Mouse (Mus musculus) mouse embryonic stem cell (cell line): Measurements from ENCODE around the gene Cdc42ep2.

Experiments used
- in situ Hi-C, 2 experiments: fragments of 300-500 bp; cut with MboI; formaldehyde crosslinking; loops; 1 replicate in 1 of 2; 3 replicates in 1 of 2; pipeline ENCODE4 v1.14.3; 2019 to 2020; ENCODE audit warnings: low sequenced_read_pairs in 2 of 2, low pct_unique_long_range_greater_than_20kb in 1 of 2, mixed read lengths in 1 of 2; ENCODE audit not compliant: unreplicated experiment in 1 of 2

The Cdc42ep2 gene

DNA sequence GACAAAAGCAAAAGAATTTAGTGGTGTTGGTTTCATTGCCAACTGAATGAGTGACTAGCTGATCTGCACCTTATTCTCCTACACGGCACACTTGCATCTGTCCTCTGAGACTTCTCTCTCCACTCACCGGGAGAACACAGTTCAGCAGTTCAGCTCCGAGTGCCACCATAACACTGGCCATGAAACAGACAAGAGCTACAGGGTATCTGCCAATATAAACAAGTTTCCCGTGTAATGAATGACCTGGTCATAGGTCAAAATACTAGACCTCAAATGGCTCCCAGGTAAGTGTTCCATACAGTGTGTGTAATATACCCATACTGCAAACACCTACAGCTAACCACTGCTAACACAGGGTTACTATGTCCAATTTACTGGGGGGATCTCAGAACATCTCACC is 35.4 kb downstream of the Cdc42ep2 start:
- in situ Hi-C loops, result loop anchor here in 1 of 2 experiments (25.0 kb wide), 1 partner anchor 352 kb away; no protein-coding TSS in a partner anchor

DNA sequence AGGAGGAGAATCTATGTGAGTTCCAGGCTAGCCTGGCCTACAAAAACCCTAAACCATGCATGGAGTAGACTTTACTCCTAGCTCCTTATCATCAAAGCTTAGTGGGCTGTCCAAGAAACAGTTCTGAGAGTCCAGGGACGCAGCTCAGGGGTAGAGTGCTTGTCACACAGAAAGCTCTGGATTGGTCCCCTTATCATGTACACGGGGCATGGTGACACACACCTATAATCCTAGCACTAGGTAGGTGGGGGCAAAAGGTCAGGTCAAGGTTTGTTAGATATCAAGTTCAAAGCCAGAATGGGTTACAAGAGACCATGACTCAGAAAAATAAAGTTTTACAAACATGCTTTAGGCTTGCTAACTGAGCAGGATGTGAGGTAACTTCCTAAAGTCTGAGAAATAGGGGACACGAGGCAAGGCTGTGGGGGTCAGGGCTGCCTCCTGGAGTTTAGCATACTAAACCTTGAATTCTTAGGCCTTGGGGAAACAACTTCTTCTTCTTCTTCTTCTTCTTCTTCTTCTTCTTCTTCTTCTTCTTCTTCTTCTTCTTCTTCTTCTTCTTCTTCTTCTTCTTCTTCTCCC is 37.3 kb downstream of the Cdc42ep2 start:
- in situ Hi-C loops, result loop anchor here in 1 of 2 experiments (25.0 kb wide), 1 partner anchor 350 kb away; no protein-coding TSS in a partner anchor

DNA sequence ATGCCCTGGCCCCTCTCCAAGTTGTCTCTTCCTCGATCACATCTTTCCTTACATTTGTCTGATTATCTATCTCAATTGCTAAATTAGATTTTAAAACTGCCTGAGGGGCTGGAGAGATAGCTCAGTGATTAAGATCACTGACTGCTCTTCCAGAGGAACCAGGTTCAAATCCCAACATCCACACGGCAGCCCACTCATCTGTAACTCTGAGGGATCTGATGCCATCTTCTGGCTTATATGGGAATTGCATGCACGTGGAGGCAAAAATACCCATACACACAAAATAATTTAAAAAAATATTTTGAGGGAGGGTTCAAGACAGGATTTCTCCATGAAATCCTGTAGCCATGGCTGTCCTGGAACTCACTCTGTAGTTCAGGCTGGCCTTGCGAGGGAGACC is 38.8 kb downstream of the Cdc42ep2 start:
- in situ Hi-C loops, result loop anchor here in 1 of 2 experiments (25.0 kb wide), 1 partner anchor 349 kb away; no protein-coding TSS in a partner anchor

DNA sequence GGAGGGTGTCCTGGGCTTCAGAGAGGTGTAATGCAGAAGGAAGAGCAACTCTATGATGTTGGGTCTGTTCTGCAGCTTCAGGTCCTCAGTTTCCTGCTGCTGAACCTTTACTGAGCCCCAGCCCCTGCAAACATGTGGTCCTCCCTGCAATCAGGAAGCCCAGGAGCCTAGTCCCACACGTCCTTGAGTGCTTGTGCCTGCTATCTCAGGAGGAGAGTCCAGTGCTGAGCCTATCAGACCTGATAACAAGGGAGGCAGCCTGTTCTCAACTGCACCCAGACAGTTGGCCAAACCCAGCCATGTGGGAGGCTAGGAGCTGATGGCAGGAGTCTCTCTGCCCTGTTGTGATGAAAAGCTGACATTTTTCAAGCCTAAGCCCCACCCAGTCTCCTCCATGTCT is 40.7 kb downstream of the Cdc42ep2 start:
- in situ Hi-C loops, result loop anchor here in 1 of 2 experiments (25.0 kb wide), 1 partner anchor 347 kb away; no protein-coding TSS in a partner anchor

DNA sequence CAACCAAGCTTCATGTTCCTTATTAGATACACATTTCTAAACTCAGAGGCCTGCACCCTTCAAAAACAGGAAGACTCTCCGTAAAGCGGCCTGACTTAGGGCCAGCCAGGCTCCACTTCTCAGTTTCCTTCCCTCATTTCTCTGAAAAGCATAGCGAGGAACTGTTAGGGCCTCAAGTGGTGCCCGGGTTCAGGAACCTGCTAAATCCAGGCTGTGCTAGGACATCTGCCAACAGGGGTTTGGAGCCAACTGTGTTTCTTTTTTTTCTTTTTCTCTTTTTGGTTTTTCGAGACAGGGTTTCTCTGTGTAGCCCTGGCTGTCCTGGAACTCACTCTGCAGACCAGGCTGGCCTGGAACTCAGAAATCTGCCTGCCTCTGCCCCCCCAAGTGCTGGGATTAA is 42.5 kb downstream of the Cdc42ep2 start:
- in situ Hi-C loops, result loop anchor here in 1 of 2 experiments (25.0 kb wide), 1 partner anchor 345 kb away; no protein-coding TSS in a partner anchor

DNA sequence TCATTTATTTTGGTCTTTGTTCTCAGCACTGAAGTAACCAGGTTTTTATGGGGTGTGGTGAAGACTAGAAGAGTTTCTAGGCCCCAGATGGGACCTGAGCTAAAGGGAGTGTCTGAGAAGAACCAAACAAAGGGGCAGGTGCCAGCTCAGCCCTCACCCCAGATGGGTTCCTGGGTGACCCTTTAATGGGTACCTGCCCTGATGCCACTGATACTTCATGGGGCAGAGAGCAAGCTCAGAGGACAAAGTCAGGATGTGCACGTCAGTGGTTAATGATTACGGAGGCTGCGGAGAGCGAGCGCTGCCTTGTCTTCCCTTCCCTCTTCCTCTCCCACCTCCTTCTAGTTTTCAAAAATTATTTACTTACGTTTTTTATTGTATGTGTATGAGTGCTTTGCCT is 43.5 kb downstream of the Cdc42ep2 start:
- in situ Hi-C loops, result loop anchor here in 1 of 2 experiments (25.0 kb wide), 1 partner anchor 344 kb away; no protein-coding TSS in a partner anchor

DNA sequence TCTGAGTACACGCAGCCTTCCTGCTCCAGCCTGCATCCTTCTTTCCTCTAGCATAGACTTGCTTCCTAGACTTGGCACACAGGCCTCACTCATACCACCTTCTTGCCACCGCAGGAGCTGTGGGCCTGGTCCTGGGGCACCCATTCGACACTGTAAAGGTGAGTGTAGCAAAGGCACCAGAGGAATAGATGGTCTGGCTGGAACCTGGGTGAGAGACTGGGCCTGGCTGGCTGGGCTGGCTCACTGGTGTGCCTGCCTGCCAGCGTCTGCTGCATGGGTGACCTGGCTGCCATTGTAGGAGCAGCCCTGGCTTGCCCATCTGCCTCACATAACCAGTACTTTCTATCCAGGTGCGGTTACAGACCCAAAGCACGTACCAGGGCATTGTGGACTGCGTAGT is 44.9 kb downstream of the Cdc42ep2 start:
- in situ Hi-C loops, result loop anchor here (5.0 to 25.0 kb wide), 3 partner anchors 87 to 342 kb away; no protein-coding TSS in a partner anchor

DNA sequence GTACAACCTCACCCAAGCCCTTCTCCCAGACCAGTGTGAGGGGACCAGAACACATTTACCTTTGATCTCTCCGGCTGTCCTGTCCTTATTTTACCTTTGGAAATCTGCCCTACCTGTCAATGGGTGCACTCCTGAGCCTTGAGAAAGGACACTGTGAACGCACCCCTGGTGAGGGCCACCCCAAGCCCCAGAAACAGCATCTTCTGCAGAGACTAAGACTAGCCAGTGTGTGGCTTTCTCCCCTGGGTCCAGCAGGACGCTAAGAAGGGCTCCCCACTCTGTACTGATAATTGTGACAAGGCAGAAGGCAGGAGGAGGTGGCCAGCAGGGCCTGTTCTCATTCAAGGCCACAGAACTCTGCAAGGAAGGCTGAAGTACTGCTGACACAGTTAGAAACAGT is 45.7 kb downstream of the Cdc42ep2 start:
- in situ Hi-C loops, result loop anchor here (5.0 to 25.0 kb wide), 3 partner anchors 87 to 342 kb away; no protein-coding TSS in a partner anchor

DNA sequence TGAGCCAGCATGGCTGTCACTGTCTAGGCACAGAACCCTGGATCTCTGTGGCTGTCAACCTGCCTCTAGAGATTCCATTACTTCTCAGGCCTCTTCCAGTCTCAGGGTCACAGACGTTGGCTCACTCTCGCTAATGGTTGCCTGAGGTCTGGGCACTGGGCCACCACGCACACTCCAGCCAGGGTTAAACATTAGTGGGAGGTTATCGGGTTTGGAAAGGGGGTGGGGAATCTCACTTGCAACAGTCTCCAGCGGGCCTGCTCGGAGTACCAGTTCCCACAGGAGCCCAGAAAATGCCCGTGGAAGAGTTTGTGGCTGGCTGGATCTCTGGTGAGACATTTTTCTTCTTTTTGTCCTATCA is 46.3 kb downstream of the Cdc42ep2 start:
- in situ Hi-C loops, result loop anchor here (5.0 to 25.0 kb wide), 3 partner anchors 86 to 341 kb away; no protein-coding TSS in a partner anchor

DNA sequence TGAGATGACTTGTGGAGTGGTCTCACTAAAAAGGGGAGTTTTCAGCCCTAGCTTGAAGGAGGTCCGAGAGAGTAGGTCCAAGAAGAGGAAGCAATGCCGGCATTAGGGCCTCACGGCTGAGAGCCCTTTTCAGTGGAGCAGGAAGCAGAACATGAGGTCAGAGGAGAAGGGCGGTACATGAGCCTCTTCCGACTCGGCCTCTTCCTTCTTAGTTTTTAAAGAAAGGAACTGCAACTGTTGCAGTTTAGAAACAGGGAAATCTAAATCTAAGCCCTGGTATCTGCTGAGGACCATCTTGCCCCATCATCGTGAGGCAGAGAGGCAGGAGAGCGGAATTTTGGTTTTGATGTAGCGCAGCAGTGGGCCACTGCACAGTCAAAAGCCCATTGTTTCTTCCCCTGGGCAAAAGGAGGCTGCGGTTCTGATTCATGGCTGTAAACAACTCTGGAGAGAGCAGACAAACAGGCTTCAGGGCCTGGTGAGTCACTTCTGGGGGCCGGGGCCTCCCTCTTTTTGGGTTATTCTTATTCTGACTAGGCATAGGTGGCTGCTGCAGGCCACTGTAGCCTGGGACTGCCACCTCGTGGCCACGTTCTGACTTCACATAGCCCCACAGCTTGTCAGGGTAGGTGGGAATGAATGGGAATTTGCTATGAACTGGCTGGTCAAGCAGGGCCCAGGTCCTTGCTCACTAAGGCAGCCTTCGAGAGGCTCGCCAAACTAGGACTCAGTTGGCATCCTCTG is 46.8 kb downstream of the Cdc42ep2 start, which contains the start of gene Slc25a45:
Gene Slc25a45, plus strand, starts transcription at position 191 of the 744 bp plus-strand sequence.
- in situ Hi-C loops, result loop anchor here (5.0 to 25.0 kb wide), 3 partner anchors 85 to 340 kb away; no protein-coding TSS in a partner anchor

DNA sequence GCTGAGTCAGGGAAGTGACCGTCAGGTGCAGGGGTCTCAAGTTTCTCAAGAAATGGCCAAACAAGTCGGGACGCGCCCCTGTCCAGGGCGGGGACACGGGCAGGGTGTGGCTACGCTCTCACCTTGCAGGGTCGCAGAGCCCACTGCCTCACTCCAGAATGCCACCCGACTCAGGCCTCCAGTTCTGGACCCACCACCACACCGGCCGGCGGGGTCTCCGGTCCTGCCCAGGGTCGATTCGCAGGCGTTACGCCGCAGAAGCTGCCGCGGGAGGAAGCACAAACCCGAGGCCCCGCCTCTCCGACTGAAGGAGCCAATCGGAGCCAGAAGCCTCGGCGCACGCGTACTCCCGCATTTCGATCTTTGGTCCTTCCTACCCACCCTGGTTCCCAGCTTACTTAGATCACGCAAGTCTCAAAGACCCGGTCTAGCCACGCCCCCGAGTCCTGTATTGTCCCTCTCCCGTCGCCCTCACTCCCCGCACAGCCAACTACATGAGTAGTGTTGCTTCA is 49.6 kb downstream of the Cdc42ep2 start, which contains the start of gene Frmd8:
Gene Frmd8, minus strand, starts transcription at position 306 of the 512 bp plus-strand sequence.
- in situ Hi-C loops, result loop anchor here (5.0 to 25.0 kb wide), 3 partner anchors 83 to 338 kb away; no protein-coding TSS in a partner anchor

DNA sequence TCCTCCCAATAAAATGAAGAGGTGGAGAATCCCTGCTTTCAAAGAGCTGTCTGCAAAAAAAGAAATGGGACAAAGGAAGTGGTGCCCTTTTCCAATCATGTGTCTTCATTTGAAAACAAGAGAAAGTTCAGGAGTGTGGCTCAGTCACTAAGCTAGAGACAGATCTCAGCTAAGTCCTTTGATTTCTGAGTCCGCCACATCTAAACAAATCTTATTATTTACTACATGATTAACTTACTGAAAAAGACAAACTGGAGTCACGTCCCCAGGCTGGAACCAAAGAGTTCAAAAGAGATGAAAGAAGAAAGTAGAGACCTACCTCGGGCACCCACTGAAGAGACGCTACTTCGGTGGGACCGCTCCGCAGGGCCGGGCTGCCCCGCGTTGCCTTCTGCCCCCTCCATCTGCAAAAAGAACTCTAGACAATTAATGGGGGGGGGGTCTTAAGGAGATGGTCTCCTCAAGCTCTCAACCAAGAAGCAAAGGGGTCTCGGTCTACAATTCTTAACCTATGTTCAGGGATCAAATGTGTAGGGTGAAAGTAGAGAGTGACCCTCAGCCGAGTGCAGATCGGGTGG is 50.1 kb downstream of the Cdc42ep2 start:
- in situ Hi-C loops, result no loop called here

DNA sequence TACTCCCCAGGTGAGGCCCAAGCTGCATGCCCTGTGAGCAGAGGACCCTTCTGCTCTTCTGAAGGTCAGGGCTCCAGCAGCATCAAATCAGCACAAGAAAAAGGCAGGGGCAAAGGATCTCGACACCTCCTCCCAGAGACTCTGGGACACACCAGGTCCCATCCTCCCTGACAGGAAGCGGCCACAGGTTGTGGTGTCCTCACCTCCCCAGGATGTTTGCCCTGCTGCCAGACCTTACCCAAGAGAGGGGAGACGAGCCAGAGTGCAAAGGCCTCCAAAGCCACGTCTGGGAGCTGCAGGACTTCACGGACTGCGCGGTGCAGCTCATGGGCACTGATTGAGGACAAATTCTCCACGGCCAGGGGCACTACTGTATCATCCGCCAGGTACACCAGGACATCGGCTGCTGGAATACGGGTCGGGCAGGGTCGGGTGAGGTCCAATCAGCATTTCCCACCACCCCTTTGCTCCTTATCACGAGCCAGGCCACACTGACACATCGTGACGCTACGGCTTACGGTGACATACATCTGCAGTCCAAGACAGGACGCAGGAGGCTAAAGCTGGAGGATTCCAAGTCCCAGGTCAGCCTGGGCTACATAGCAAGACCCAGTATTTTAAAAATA is 51.6 kb downstream of the Cdc42ep2 start:
- in situ Hi-C loops, result no loop called here

DNA sequence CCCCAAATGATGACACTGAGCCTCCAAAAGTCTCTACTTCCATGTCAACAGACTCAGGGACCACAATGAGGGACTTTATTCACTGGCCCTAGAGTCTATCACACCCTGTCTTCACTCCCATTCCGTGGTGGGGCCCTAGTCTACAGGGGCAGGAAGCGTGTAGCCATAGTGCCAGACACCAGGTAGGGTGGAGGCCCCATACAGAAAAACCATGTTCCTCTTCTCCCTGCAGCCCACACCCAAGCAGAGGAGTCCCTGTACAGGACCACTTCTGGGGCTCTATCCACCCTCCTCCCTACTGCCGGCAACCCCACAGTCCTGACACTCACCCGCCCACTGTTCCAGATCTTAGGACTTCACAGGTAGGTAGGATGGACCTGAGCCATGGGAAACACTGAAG is 52.1 kb downstream of the Cdc42ep2 start:
- in situ Hi-C loops, result no loop called here

DNA sequence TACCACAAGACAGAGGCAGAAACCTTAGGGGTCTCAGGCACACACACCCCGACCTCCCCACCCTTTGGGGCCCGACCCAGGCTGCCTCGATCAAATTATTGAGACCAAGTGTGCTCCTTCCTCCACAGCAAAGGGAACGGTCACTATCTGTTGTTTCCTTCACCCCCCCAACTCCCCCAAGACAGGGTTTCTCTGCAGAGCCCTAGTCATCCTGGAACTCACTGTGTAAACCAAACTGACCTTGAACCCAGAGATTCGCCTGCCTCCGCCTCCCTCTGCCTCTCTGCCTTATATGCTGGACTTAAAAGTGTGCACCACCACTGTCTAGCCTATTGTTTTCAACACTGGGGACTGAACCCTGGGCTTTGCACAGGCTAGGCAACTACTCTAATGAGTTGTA is 52.9 kb downstream of the Cdc42ep2 start:
- in situ Hi-C loops, result no loop called here

DNA sequence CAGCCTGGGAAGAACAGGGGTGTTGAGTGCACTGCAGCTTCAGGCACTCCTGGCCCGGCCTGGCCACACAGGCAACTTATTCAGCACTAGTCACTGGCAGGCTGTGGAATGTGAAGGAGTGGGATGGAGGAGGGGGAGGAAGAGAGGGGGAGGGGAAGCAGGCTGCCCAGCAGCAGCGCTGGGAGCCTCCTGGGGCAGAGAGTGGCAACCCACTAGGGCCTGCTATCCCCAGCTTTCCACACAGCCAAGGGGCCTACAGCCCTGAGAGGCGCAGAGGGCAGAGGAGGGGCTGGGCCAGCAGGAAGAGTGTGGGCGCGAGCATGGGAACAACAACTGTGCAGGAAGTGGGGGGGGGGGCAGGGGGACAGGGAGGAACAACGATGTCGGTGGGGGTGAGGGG is 53.3 kb downstream of the Cdc42ep2 start:
- in situ Hi-C loops, result no loop called here

DNA sequence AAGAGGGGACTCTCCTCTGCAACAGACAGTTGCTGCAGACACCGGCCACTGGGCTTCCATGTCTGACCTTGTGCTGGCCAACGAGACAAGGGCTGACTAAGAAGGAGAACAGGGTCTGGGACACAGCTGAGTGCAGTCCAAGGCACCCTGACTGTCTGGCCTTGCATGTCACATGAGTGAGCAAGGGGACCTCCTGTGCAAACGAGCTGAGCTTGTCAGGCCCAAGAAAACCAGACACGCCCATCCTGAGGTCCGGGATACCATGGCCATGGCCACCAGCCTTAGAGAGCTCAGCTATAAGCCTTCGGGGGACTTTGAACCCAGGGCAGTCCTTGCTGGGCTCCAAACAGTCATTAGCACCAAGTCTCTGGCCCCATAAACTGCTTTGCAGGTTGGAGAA is 56.5 kb downstream of the Cdc42ep2 start:
- in situ Hi-C loops, result no loop called here
